Comparison of ENCODE assay signal across 10 mouse cellular contexts in the genomic region with DNA sequence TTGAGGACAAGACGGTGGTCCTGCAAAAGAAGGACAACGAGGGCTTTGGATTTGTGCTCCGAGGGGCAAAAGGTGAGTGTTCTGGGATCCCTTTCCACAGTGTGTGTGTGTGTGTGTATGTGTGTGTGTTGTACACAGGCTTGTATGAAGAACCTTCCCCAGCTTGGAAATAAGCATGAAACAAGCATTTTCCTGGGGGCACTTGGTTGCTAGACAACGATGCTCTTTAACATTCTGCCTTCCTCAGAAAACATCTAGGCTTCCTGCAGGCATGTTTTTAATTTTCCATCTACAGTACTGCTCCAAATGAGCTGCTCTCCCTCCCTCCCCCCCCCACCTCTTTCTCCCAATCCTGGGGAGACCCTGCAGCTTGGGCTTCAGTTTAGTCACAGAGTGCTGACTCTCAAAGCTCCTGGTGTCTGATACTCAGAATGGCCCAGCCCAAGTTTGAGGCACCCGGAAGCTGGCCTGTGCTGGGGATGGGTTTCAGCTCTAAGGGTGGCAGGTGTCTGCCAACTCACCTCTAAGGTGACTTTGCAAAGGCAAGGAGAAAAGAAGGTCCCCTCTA.
DNase-seq lines count a peak whose midpoint lies in the region; ATAC-seq lines count a peak whose summit lies in the region.
"Had no signal": no experiment of that assay in that cellular context is flagged by ENCODE, and none has a peak within 500 bp of the region (broad histone marks: within the 10 kb centered on the region; RNA-seq: fewer than 3 reads in every experiment).

No protein-coding gene starts in this region.

- no peaks in the 10 kb centered on the region for H3K9me3 ChIP-seq in lung, embryonic 15.5 days
- H3K9me3 ChIP-seq in forebrain, embryonic 16.5 days (ENCODE audit: control insufficient read depth, low read length) = no peaks in the 10 kb centered on the region
- H3K9me3 ChIP-seq in liver, embryonic 13.5 days (replicated peaks) = no peaks in the 10 kb centered on the region
- no peaks in the 10 kb centered on the region for H3K9me3 ChIP-seq in stomach, embryonic 16.5 days (replicated peaks; ENCODE audit: control insufficient read depth, low read length)

- peak overlapping the region; percentile 33; the same call in 1 of the 2 replicates for H3K4me3 ChIP-seq in lung, embryonic 15.5 days
- peak overlapping the region; percentile 67 for H3K4me3 ChIP-seq in forebrain, embryonic 16.5 days (replicated peaks; ENCODE audit: low read length)
- no peak overlapping the region for H3K4me3 ChIP-seq in liver, embryonic 13.5 days (replicated peaks)
- peak overlapping the region; percentile 32; the same call in 1 of the 2 replicates for H3K4me3 ChIP-seq in stomach, embryonic 16.5 days (replicated peaks; ENCODE audit: low read length)

- H3K27ac ChIP-seq in lung, embryonic 15.5 days = no peak overlapping the region
- H3K27ac ChIP-seq in forebrain, embryonic 16.5 days (ENCODE audit: low read length) = peak overlapping the region; percentile 85
- H3K27ac ChIP-seq in liver, embryonic 13.5 days = no peak overlapping the region
- no peak overlapping the region for H3K27ac ChIP-seq in stomach, embryonic 16.5 days (ENCODE audit: low read length)
- H3K27ac ChIP-seq: liver, embryonic 14.5 days had no signal

- peak overlapping the region; percentile 59 for H3K4me2 ChIP-seq in lung, embryonic 15.5 days
- peak overlapping the region; percentile 79 for H3K4me2 ChIP-seq in forebrain, embryonic 16.5 days (ENCODE audit: low read length)
- peak overlapping the region; percentile 28; the same call in 1 of the 2 replicates for H3K4me2 ChIP-seq in liver, embryonic 13.5 days
- peak overlapping the region; percentile 54 for H3K4me2 ChIP-seq in stomach, embryonic 16.5 days (ENCODE audit: low read depth, low read length)

- H3K27me3 ChIP-seq in lung, embryonic 15.5 days = peaks cover 14% of the 10 kb centered on the region
- H3K27me3 ChIP-seq in forebrain, embryonic 16.5 days (replicated peaks; ENCODE audit: control insufficient read depth, insufficient read depth, low read length) = no peaks in the 10 kb centered on the region
- peaks cover 34% of the 10 kb centered on the region for H3K27me3 ChIP-seq in liver, embryonic 13.5 days
- H3K27me3 ChIP-seq in stomach, embryonic 16.5 days (ENCODE audit: control insufficient read depth, insufficient read depth, low read length) = 0 out of 2 replicates have a peak, but pooled peaks cover 4% of the 10 kb centered on the region

- no peaks in the 10 kb centered on the region for H3K36me3 ChIP-seq in lung, embryonic 15.5 days
- no peaks in the 10 kb centered on the region for H3K36me3 ChIP-seq in forebrain, embryonic 16.5 days (ENCODE audit: control insufficient read depth, insufficient read depth)
- H3K36me3 ChIP-seq in liver, embryonic 13.5 days = no peaks in the 10 kb centered on the region
- H3K36me3 ChIP-seq in stomach, embryonic 16.5 days (ENCODE audit: control insufficient read depth, insufficient read depth, low read length) = no peaks in the 10 kb centered on the region

- WGBS in lung, embryonic 15.5 days = 35% methylated on average over 5 of the region's 5 CpGs
- WGBS in forebrain, embryonic 16.5 days = 12% methylated on average over 5 of the region's 5 CpGs
- WGBS in liver, embryonic 13.5 days (ENCODE audit: insufficient replicate concordance) = 35% methylated on average over 5 of the region's 5 CpGs
- 41% methylated on average over 5 of the region's 5 CpGs for WGBS in stomach, embryonic 16.5 days

- no peak overlapping the region for H3K9ac ChIP-seq in lung, embryonic 15.5 days
- peak overlapping the region; percentile 91 for H3K9ac ChIP-seq in forebrain, embryonic 16.5 days (replicated peaks; ENCODE audit: low read depth, low read length)
- no peak overlapping the region for H3K9ac ChIP-seq in liver, embryonic 13.5 days
- no peak overlapping the region for H3K9ac ChIP-seq in stomach, embryonic 16.5 days (ENCODE audit: low read length)
- H3K9ac ChIP-seq: liver, embryonic 14.5 days had no signal

- no peak for ATAC-seq in lung, embryonic 15.5 days (ENCODE audit: borderline replicate concordance, extremely low read depth, low FRiP score, low TSS enrichment)
- ATAC-seq in forebrain, embryonic 16.5 days = peak; percentile 21
- ATAC-seq in liver, embryonic 13.5 days (ENCODE audit: low read depth) = no peak
- ATAC-seq in stomach, embryonic 16.5 days (ENCODE audit: insufficient read depth, low FRiP score) = no peak

- no peak for DNase-seq in lung, adult 18-20 months
- no peak for DNase-seq in liver, embryonic 13.5 days
- no peak for DNase-seq in layer of hippocampus, postnatal 36 days
- no peak for DNase-seq in B cell, adult 2 months
- no peak for DNase-seq in left cerebral cortex, adult 18-20 months (ENCODE audit: low spot score in 2 of 2)
- DNase-seq: heart, postnatal 36 days had no signal

- H3K4me1 ChIP-seq in lung, embryonic 15.5 days = peaks cover 11% of the 10 kb centered on the region; the same call in 1 of the 2 replicates
- peaks cover 42% of the 10 kb centered on the region for H3K4me1 ChIP-seq in forebrain, embryonic 16.5 days (replicated peaks; ENCODE audit: control insufficient read depth, insufficient read depth, low read length)
- H3K4me1 ChIP-seq in liver, embryonic 13.5 days (replicated peaks) = no peaks in the 10 kb centered on the region
- H3K4me1 ChIP-seq in stomach, embryonic 16.5 days (ENCODE audit: control insufficient read depth, insufficient read depth, low read length) = peaks cover 8% of the 10 kb centered on the region

Comparison
In these comparisons a context has a peak if more than half of its experiments do, and no peak if none do; other contexts are left out.
1. H3K4me2 ChIP-seq: peak in every context shown above with its lines; median percentile 79 in forebrain, embryonic 16.5 days; 59 in lung, embryonic 15.5 days; 54 in stomach, embryonic 16.5 days; 28 in liver, embryonic 13.5 days.